Mouse (Mus musculus) liver, embryonic 11.5 days (tissue): ENCODE results near the gene Ankrd17. TPM values are rescaled to one million over a fixed set of nuclear protein-coding genes. Genes with fewer than 3 reads are reported as not detected.

Experiments
- ATAC-seq: fragments of 200-750 bp; cut with Nextera tagmentation; replicated peaks from 2 replicates; pipeline ENCODE4 v1.8.0; 2017; ENCODE audit warnings: moderate number of reproducible peaks, mild to moderate bottlenecking, moderate TSS enrichment, moderate library complexity; ENCODE audit not compliant: low FRiP score
- DNase-seq: peaks from one replicate; pipeline ENCODE4 v3.0.0-alpha.2; 2017; ENCODE audit warnings: low spot score
- H3K27ac ChIP-seq: fragments of 300-500 bp; sonication (generic); 2 replicates; pipeline ENCODE4 v1.5.1; 2014; ENCODE audit warnings: mild to moderate bottlenecking, low read depth, low read length, control low read depth
- H3K27me3 ChIP-seq: fragments of 300-500 bp; sonication (generic); replicated peaks from 2 replicates; pipeline ENCODE4 v1.6.1; 2014; ENCODE audit warnings: low read length, mixed read lengths; ENCODE audit not compliant: control insufficient read depth, insufficient read depth
- H3K36me3 ChIP-seq: fragments of 300-500 bp; sonication (generic); 2 replicates; pipeline ENCODE4 v1.6.1; 2014; ENCODE audit warnings: mild to moderate bottlenecking, low read length, moderate library complexity, mixed read lengths; ENCODE audit not compliant: control insufficient read depth, insufficient read depth
- H3K4me1 ChIP-seq: fragments of 300-500 bp; sonication (generic); replicated peaks from 2 replicates; pipeline ENCODE4 v1.6.1; 2014; ENCODE audit warnings: low read length, mixed read lengths; ENCODE audit not compliant: control insufficient read depth, insufficient read depth
- H3K4me2 ChIP-seq: fragments of 300-500 bp; sonication (generic); 2 replicates; pipeline ENCODE4 v1.6.1; 2014; ENCODE audit warnings: mild to moderate bottlenecking, control low read depth, moderate library complexity
- H3K4me3 ChIP-seq: fragments of 300-500 bp; sonication (generic); 2 replicates; pipeline ENCODE4 v1.5.1; 2014; ENCODE audit warnings: low read depth, low read length, control low read depth
- H3K9ac ChIP-seq: fragments of 300-500 bp; sonication (generic); 2 replicates; pipeline ENCODE4 v1.6.1; 2014; ENCODE audit warnings: low read depth, low read length, control low read depth
- H3K9me3 ChIP-seq: fragments of 300-500 bp; sonication (generic); 2 replicates; pipeline ENCODE4 v1.6.1; 2016; ENCODE audit warnings: low read length, inconsistent platforms, mixed read lengths; ENCODE audit not compliant: control insufficient read depth
- WGBS: fragments of 180-500 bp; shearing (Covaris S2); extraction: QIAGEN DNeasy Blood & Tissue Kit; methylation state at CpG from one replicate; pipeline ENCODE4 v1.1.7; 2014; 5-methylcytosine and 5-hydroxymethylcytosine counted together
- polyA plus RNA-seq: library from polyadenylated mRNA; unstranded; fragments of >200 nt; fragmentation: Nextera tagmentation; extraction: Ambion mirVana; gene quantifications from 2 replicates; pipeline ENCODE4 v1.2.1, GENCODE M21; 2014

Gene Ankrd17
- 25.2 and 32.2 TPM in 2 replicates for polyA plus RNA-seq

DNA sequence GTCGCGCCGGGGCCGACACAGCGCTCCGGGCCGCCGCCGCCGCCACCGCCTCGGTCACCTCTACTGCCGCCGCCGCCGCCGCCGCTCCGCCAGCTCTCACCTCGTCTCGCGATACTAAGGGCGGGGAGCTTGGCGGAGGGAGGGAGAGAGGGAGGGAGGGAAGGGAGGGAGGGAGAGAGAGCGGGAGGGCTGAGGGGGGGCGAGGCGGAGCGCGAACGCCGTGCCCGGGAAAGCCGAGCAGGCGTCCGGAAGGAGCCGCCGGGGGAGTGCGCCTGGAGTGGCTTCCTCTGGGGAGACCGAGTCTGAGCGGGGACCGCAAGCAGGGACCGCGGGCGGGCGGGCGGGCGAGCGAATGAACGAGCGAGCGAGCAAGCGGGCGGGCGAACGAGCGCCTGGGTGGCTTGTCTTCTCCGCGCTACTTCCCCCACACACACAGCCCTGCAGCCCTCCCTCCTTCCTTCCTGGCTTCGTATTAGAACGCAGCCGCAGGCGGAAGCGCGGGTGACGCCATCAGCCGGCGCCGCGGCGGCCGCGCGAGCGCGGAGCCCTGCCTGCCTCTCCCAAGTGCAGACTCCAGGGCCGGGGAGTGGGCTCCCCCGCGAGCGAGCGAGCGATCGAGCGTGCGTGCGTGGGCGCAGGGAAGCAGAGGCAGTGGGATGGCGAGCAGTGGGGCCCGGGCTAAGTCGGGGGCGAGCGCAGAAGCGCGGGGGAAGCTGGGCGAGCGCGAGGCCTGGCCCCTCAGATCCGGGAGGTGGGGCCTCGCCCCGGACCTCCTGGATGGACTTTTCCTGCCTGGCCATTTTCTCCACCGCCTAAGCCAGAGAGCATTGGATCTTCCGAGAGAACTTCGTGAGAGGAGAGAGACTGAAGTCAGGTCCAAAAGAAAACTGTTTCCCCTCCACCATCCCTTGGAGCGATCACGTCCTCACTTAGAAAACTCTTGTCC lies at the start of gene Ankrd17:
Ankrd17 (minus strand) TSS at position 457 of the 946 bp plus-strand sequence.
- peak within 1 kb of the TSS; percentile 99 for H3K9ac ChIP-seq

DNA sequence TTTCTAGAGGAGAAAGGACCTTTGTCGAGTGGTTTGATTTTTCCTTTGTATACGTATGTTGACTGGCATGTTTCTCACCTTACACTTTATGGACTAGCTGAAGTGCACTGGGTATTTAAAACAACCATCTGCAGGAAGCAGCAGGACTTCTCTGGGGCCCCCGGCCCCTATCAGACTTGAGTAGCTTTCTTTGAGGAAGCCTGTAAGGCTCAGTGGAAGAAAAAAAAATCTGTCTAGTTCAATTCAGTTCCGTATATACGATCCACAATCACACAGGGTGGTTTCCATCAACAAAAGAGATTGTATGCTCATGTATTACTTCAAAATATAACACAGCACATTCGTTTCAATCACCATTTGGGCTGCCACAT lies 48.5 kb upstream of the Ankrd17 start:
- Histone ChIP-seq H3K27me3 (no peaks in the 10 kb centered on the region), H3K9ac (no peak overlapping the region), H3K9me3 (no peaks in the 10 kb centered on the region), H3K4me1 (0 out of 2 replicates have a peak, but pooled peaks cover 4% of the 10 kb centered on the region), H3K4me2 (no peak overlapping the region), H3K27ac (0 out of 2 replicates have a peak overlapping the region, but pooled peaks have one; percentile 48), H3K36me3 (no peaks in the 10 kb centered on the region), H3K4me3 (no peak overlapping the region)
- no peak for DNase-seq
- WGBS: 36% methylated on average over 6 of the region's 6 CpGs
- no peak for ATAC-seq

More for the DNA sequence above, at the start of gene Ankrd17:
- H3K36me3 ChIP-seq: no peaks in the 10 kb centered on the region; the same call in 1 of the 2 replicates
- peak within 1 kb of the TSS; percentile 98 for H3K27ac ChIP-seq
- ATAC-seq (peak; percentile 90), DNase-seq (peak; percentile 91)
- H3K4me1 ChIP-seq: peaks cover 15% of the 10 kb centered on the region
- no peaks in the 10 kb centered on the region for H3K27me3 ChIP-seq
- no peaks in the 10 kb centered on the region for H3K9me3 ChIP-seq
- H3K4me2 ChIP-seq: peak within 1 kb of the TSS; percentile 88
- H3K4me3 ChIP-seq: peak within 1 kb of the TSS; percentile 96
- WGBS: under 1% methylated on average over 62 of the region's 104 CpGs

DNA sequence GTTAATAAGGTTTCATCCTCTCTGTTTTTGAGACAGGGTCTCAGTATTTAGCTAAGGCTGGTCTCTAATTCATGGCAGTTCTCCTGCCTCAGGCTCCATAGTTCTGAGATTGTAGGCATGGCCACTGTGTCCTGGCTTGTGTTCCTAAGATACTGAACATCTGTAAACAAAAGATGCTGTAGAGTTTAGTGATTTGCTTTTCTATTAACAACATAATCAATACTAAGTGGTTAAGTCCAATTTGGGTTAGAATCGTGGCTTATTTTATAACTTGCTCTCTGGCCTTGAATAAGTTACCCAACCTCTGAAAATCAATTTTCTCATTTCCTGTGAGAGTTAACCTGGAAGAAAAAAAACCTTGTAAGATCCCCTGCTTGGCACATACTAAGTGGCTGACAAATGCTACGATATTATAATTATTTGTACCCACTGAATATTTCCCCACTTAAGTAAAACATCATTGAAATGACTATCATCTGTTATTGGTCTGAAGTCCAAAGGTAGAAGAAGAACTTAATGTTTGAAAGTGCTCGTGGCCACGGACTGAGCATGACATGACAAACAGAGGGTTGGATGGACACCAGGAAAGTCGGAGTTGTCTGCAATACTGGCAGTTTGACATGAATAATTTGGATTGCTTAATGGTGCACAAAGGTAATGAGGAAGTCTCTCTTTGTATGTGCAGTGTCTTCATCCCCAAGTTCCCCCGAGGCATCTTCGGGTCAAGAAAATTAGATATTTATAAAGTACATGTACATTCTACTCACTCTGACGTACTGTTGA lies 48.0 kb upstream of the Ankrd17 start:
- no peak for ATAC-seq
- DNase-seq: no peak
- Histone ChIP-seq H3K4me3 (no peak overlapping the region), H3K36me3 (no peaks in the 10 kb centered on the region), H3K27me3 (no peaks in the 10 kb centered on the region), H3K9me3 (no peaks in the 10 kb centered on the region), H3K9ac (no peak overlapping the region), H3K27ac (0 out of 2 replicates have a peak overlapping the region, but pooled peaks have one; percentile 48), H3K4me2 (no peak overlapping the region), H3K4me1 (0 out of 2 replicates have a peak, but pooled peaks cover 4% of the 10 kb centered on the region)
- WGBS: 61% methylated on average over 8 of the region's 8 CpGs

- WGBS: 73% methylated on average over 4 of the region's 4 CpGs
- no peaks in the 10 kb centered on the region for H3K36me3 ChIP-seq
- H3K4me2 ChIP-seq: no peak overlapping the region
- DNase-seq (no peak), ATAC-seq (0 out of 2 replicates have a peak, but pooled peaks have one; percentile 26)
- H3K4me1 ChIP-seq: no peaks in the 10 kb centered on the region
- H3K27me3 ChIP-seq: no peaks in the 10 kb centered on the region
- H3K27ac ChIP-seq: no peak overlapping the region
- H3K4me3 ChIP-seq: no peak overlapping the region
- no peaks in the 10 kb centered on the region for H3K9me3 ChIP-seq
- no peak overlapping the region for H3K9ac ChIP-seq
These were observed 38.8 kb upstream of the Ankrd17 start for GRCm38 (mm10) chr5:90405210-90405609.

DNA sequence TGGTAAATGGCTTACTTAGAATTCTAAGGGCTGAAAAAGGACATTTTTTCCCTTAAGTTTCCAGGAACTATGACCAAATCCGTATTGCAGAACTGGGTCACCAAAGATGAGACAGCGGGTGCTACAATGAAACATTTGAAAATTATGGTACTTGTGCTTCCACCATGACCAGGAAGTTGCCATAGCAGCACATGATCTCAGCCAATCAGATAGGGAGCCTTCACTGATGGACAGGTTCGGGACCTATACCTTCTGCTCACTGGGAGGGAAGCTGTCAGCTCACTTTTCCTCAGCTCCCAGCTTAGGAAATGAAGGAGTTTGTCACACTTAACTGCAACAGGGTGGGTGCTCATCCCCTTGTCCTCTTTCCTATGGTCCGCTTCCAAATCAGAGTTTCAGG lies 30.4 kb upstream of the Ankrd17 start:
- DNase-seq (no peak), ATAC-seq (no peak)
- Histone ChIP-seq H3K4me3 (no peak overlapping the region), H3K9ac (no peak overlapping the region), H3K27me3 (no peaks in the 10 kb centered on the region), H3K4me1 (no peaks in the 10 kb centered on the region), H3K9me3 (no peaks in the 10 kb centered on the region), H3K36me3 (no peaks in the 10 kb centered on the region), H3K27ac (no peak overlapping the region), H3K4me2 (no peak overlapping the region)
- 82% methylated on average over 4 of the region's 4 CpGs for WGBS

- ATAC-seq (no peak; the same call in 1 of the 2 replicates), DNase-seq (no peak)
- Histone ChIP-seq H3K9ac (no peak overlapping the region), H3K4me1 (no peaks in the 10 kb centered on the region), H3K36me3 (no peaks in the 10 kb centered on the region), H3K4me2 (no peak overlapping the region), H3K27me3 (no peaks in the 10 kb centered on the region), H3K27ac (no peak overlapping the region), H3K9me3 (no peaks in the 10 kb centered on the region), H3K4me3 (no peak overlapping the region)
- WGBS: 53% methylated on average over 4 of the region's 4 CpGs
These were observed 27.9 kb upstream of the Ankrd17 start for GRCm38 (mm10) chr5:90394322-90394721.

GRCm38 (mm10) chr5:90393764-90394163 lies 27.4 kb upstream of the Ankrd17 start:
- Histone ChIP-seq H3K9ac (no peak overlapping the region), H3K27ac (no peak overlapping the region), H3K4me2 (no peak overlapping the region), H3K27me3 (no peaks in the 10 kb centered on the region), H3K4me3 (no peak overlapping the region), H3K36me3 (no peaks in the 10 kb centered on the region), H3K4me1 (no peaks in the 10 kb centered on the region), H3K9me3 (no peaks in the 10 kb centered on the region)
- 63% methylated on average over 5 of the region's 5 CpGs for WGBS
- no peak for ATAC-seq
- DNase-seq: no peak

- no peak for ATAC-seq
- no peaks in the 10 kb centered on the region for H3K9me3 ChIP-seq
- no peak overlapping the region for H3K27ac ChIP-seq
- H3K27me3 ChIP-seq: no peaks in the 10 kb centered on the region
- DNase-seq: no peak
- H3K4me3 ChIP-seq: no peak overlapping the region
- no peaks in the 10 kb centered on the region for H3K4me1 ChIP-seq
- no peak overlapping the region for H3K9ac ChIP-seq
- WGBS: 45% methylated on average over 1 of the region's 1 CpGs
- H3K36me3 ChIP-seq: no peaks in the 10 kb centered on the region
- no peak overlapping the region for H3K4me2 ChIP-seq
These were observed 16.7 kb upstream of the Ankrd17 start for GRCm38 (mm10) chr5:90383080-90383479.
